Mouse (Mus musculus) liver, embryonic 12.5 days (tissue): ENCODE measurements around the gene Pitpnm2. TPM values are rescaled to one million over a fixed set of nuclear protein-coding genes. Genes with fewer than 3 reads are reported as not detected.
"Not testable (repeated sequence)": the region's sequence is repeated elsewhere in the genome, so short reads cannot be mapped to it uniquely, and the experiment has no call there.

ENCODE experiments used
- ATAC-seq: fragments of 200-750 bp; cut with Nextera tagmentation; 2 replicates; pipeline ENCODE4 v1.8.0; 2017; ENCODE audit warnings: moderate number of reproducible peaks, mild to moderate bottlenecking, moderate library complexity
- H3K27ac ChIP-seq: fragments of 300-500 bp; sonication (generic); 2 replicates; pipeline ENCODE4 v1.5.1; 2016; ENCODE audit warnings: mild to moderate bottlenecking
- H3K27me3 ChIP-seq: fragments of 300-500 bp; sonication (generic); replicated peaks from 2 replicates; pipeline ENCODE4 v1.6.1; 2016; ENCODE audit warnings: mild to moderate bottlenecking, moderate library complexity
- H3K36me3 ChIP-seq: fragments of 300-500 bp; sonication (generic); 2 replicates; pipeline ENCODE4 v1.6.1; 2016; ENCODE audit warnings: mild to moderate bottlenecking, moderate library complexity
- H3K4me1 ChIP-seq: fragments of 300-500 bp; sonication (generic); 2 replicates; pipeline ENCODE4 v1.6.1; 2016
- H3K4me2 ChIP-seq: fragments of 300-500 bp; sonication (generic); 2 replicates; pipeline ENCODE4 v1.6.1; 2016; ENCODE audit warnings: mild to moderate bottlenecking, moderate library complexity
- H3K4me3 ChIP-seq: fragments of 300-500 bp; sonication (generic); 2 replicates; pipeline ENCODE4 v1.5.1; 2016; ENCODE audit warnings: mild to moderate bottlenecking, moderate library complexity
- H3K9ac ChIP-seq: fragments of 300-500 bp; sonication (generic); 2 replicates; pipeline ENCODE4 v1.6.1; 2016; ENCODE audit warnings: mild to moderate bottlenecking, moderate library complexity
- H3K9me3 ChIP-seq: fragments of 300-500 bp; sonication (generic); replicated peaks from 2 replicates; pipeline ENCODE4 v1.6.1; 2016; ENCODE audit warnings: mild to moderate bottlenecking, moderate library complexity
- WGBS: fragments of 180-500 bp; shearing (Covaris S2); methylation state at CpG from one replicate; pipeline ENCODE4 v1.1.7; 2016; ENCODE audit not compliant: insufficient replicate concordance; 5-methylcytosine and 5-hydroxymethylcytosine counted together
- polyA plus RNA-seq: library from polyadenylated mRNA; unstranded; fragments of >200 nt; fragmentation: Nextera tagmentation; extraction: Ambion mirVana; gene quantifications from 2 replicates; pipeline ENCODE4 v1.2.1, GENCODE M21; 2016

Pitpnm2 gene
- polyA plus RNA-seq, 1 experiment from 2014 or later, result 2.5 TPM

- not testable (repeated sequence) for H3K9me3 ChIP-seq, H3K4me2 ChIP-seq, H3K27ac ChIP-seq, ATAC-seq, H3K9ac ChIP-seq, H3K4me3 ChIP-seq, H3K27me3 ChIP-seq
- Histone ChIP-seq H3K36me3 (peaks cover 25% of the 10 kb centered on the region), H3K4me1 (peaks cover 73% of the 10 kb centered on the region)
- 76% methylated on average over 5 of the region's 5 CpGs for WGBS
Observed at GRCm38 (mm10) chr5:124217092-124217491, 32.5 kb downstream of the Pitpnm2 start.

DNA sequence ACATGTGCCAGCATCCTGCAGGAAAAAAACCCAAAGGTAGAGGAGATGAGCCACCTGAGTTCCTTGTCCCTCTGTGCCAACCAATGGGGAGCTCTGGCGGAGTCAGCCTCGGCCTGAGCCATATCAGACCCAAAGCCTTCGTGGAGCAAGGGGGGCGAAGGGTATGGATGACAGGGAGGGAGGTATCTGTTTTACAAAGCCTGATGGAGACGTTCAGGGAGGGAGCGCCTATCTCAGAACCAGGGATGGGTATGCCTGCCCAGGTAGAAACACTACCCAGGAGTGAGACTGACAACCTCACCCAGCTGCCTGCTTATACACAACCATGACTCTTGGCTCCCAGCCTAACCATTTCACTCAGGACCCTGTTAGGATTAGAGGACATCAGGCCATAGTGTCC is 33.2 kb downstream of the Pitpnm2 start:
- no peaks in the 10 kb centered on the region for H3K9me3 ChIP-seq
- H3K4me2 ChIP-seq, result no peak overlapping the region
- WGBS, result 70% methylated on average over 6 of the region's 6 CpGs
- peaks cover 71% of the 10 kb centered on the region for H3K4me1 ChIP-seq
- H3K27me3 ChIP-seq, result no peaks in the 10 kb centered on the region
- no peak for ATAC-seq
- no peak overlapping the region for H3K27ac ChIP-seq
- H3K36me3 ChIP-seq, result peaks cover 25% of the 10 kb centered on the region
- H3K9ac ChIP-seq, result no peak overlapping the region
- H3K4me3 ChIP-seq, result no peak overlapping the region

GRCm38 (mm10) chr5:124215647-124216046 is 33.9 kb downstream of the Pitpnm2 start:
- H3K4me1 ChIP-seq, result peaks cover 71% of the 10 kb centered on the region
- no peak overlapping the region for H3K4me2 ChIP-seq
- H3K4me3 ChIP-seq, result no peak overlapping the region
- H3K27me3 ChIP-seq, result no peaks in the 10 kb centered on the region
- H3K9me3 ChIP-seq, result no peaks in the 10 kb centered on the region
- 0 out of 2 replicates have a peak overlapping the region, but pooled peaks have one; percentile 62 for H3K27ac ChIP-seq
- no peak for ATAC-seq
- WGBS, result 76% methylated on average over 10 of the region's 10 CpGs
- peaks cover 25% of the 10 kb centered on the region for H3K36me3 ChIP-seq
- H3K9ac ChIP-seq, result no peak overlapping the region

GRCm38 (mm10) chr5:124214516-124215145 is 34.9 kb downstream of the Pitpnm2 start:
- 50% methylated on average over 14 of the region's 14 CpGs for WGBS
- Histone ChIP-seq H3K9ac (no peak overlapping the region), H3K27ac (peak overlapping the region; percentile 62; the same call in 1 of the 2 replicates), H3K4me1 (peaks cover 80% of the 10 kb centered on the region), H3K36me3 (peaks cover 25% of the 10 kb centered on the region), H3K4me3 (no peak overlapping the region), H3K9me3 (no peaks in the 10 kb centered on the region), H3K4me2 (no peak overlapping the region), H3K27me3 (no peaks in the 10 kb centered on the region)
- no peak for ATAC-seq

DNA sequence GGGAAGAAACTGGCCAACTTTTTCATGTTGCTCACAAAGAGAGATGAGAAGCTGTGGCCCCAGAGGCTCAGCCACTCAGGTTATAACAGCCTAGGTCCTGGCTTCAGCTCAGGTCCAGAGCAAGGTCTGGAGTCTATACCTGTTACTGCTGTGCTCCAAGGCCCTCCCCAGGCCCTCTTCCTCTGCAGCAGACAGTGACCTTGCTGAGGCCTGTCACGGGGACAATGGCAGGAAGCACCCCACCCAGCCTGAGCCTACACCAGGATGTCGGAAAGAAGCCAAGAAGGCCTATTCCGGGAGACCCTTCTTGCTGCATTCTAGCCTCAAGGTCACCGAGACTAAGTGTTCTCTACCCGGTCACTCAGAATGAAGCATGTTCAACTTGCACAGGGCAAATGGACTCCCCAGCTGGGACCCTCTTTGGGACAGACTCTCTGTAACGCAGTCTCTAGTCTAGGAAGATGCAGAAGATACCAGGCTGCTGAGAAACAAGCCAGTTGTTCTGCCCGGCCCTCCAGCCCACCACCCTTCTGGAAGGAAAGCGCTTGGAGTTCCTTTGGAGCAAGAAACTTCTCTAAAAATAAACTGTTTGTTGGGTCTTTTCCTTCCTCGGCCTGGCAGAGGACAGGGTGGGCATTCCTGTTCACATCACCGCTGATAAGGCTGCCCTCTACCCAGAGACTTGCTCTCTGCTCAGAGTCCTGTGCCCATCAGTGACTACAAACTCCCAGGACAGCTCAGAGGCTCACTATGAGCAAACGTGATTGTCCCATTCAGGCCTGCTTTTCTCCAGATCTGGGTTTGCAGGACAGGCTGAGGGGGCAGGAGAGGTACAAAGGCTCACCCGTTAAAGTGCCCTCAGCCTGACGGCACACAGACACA is 35.7 kb downstream of the Pitpnm2 start:
- H3K9ac ChIP-seq, result no peak overlapping the region
- 0 out of 2 replicates have a peak overlapping the region, but pooled peaks have one; percentile 45 for H3K27ac ChIP-seq
- no peaks in the 10 kb centered on the region for H3K9me3 ChIP-seq
- H3K36me3 ChIP-seq, result peaks cover 25% of the 10 kb centered on the region
- no peak overlapping the region for H3K4me3 ChIP-seq
- H3K27me3 ChIP-seq, result no peaks in the 10 kb centered on the region
- no peak overlapping the region for H3K4me2 ChIP-seq
- 45% methylated on average over 13 of the region's 13 CpGs for WGBS
- peaks cover 85% of the 10 kb centered on the region for H3K4me1 ChIP-seq
- no peak for ATAC-seq

GRCm38 (mm10) chr5:124211669-124212068 is 37.9 kb downstream of the Pitpnm2 start:
- 80% methylated on average over 2 of the region's 2 CpGs for WGBS
- H3K27ac ChIP-seq, result peak overlapping the region; percentile 53; the same call in 1 of the 2 replicates
- no peak overlapping the region for H3K4me2 ChIP-seq
- no peak for ATAC-seq
- H3K27me3 ChIP-seq, result no peaks in the 10 kb centered on the region
- H3K9me3 ChIP-seq, result no peaks in the 10 kb centered on the region
- H3K9ac ChIP-seq, result no peak overlapping the region
- H3K4me1 ChIP-seq, result peaks cover 90% of the 10 kb centered on the region
- H3K36me3 ChIP-seq, result peaks cover 25% of the 10 kb centered on the region
- H3K4me3 ChIP-seq, result no peak overlapping the region

- no peak overlapping the region for H3K9ac ChIP-seq
- no peaks in the 10 kb centered on the region for H3K27me3 ChIP-seq
- 78% methylated on average over 8 of the region's 8 CpGs for WGBS
- H3K9me3 ChIP-seq, result no peaks in the 10 kb centered on the region
- peak overlapping the region; percentile 53; the same call in 1 of the 2 replicates for H3K27ac ChIP-seq
- no peak overlapping the region for H3K4me2 ChIP-seq
- H3K4me1 ChIP-seq, result peaks cover 90% of the 10 kb centered on the region
- ATAC-seq, result no peak
- H3K4me3 ChIP-seq, result no peak overlapping the region
- H3K36me3 ChIP-seq, result peaks cover 24% of the 10 kb centered on the region
Observed at GRCm38 (mm10) chr5:124211234-124211633, 38.3 kb downstream of the Pitpnm2 start.

DNA sequence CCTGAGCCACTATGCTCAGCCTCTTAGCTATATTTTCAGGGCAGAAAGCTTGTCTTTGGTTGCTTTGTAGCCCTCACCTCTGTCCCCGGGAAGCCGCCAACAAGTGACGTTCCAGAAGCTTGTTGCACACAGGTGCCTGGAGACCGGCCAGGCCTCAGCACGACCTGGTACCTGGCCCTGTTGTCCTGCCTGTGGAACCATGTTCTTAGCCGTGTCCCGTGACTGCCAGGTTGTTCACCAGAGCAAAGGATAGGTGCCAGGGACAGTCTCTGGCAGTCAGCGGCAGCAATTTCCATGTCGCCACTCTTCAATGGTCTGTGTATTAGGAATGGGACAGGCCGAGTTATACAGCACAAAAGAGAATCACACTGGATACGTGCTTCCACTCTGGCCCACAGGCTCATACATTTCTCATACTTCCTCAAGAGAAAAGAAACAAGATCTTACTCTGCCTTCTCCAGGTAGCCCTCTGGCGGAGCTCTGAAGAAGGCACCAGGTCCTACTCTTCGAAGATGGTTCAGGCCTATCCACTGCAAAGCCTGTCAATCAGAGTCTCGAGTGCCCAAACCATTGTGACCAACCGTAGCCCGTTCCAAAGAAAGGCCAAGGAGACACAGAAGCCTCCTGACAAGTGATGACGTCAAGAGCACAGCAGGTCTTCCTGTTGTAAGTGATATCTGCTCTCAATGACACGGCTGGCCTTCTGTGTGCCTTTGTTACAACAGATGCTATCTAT is 39.1 kb downstream of the Pitpnm2 start:
- H3K4me1 ChIP-seq, result peaks cover 90% of the 10 kb centered on the region
- no peaks in the 10 kb centered on the region for H3K27me3 ChIP-seq
- peaks cover 16% of the 10 kb centered on the region for H3K36me3 ChIP-seq
- no peaks in the 10 kb centered on the region for H3K9me3 ChIP-seq
- peak overlapping the region; percentile 53 for H3K4me2 ChIP-seq
- ATAC-seq, result no peak
- H3K4me3 ChIP-seq, result no peak overlapping the region
- H3K9ac ChIP-seq, result no peak overlapping the region
- peak overlapping the region; percentile 80 for H3K27ac ChIP-seq
- 59% methylated on average over 18 of the region's 18 CpGs for WGBS

GRCm38 (mm10) chr5:124209850-124210249 is 39.7 kb downstream of the Pitpnm2 start:
- peak; percentile 88 for ATAC-seq
- Histone ChIP-seq H3K4me1 (peaks cover 90% of the 10 kb centered on the region), H3K4me2 (peak overlapping the region; percentile 53), H3K36me3 (peaks cover 10% of the 10 kb centered on the region), H3K4me3 (no peak overlapping the region), H3K27me3 (no peaks in the 10 kb centered on the region), H3K9me3 (no peaks in the 10 kb centered on the region), H3K27ac (peak overlapping the region; percentile 80), H3K9ac (peak overlapping the region; percentile 17; the same call in 1 of the 2 replicates)
- WGBS, result 24% methylated on average over 6 of the region's 6 CpGs

GRCm38 (mm10) chr5:124208030-124208429 is 41.5 kb downstream of the Pitpnm2 start:
- WGBS, result 74% methylated on average over 8 of the region's 8 CpGs
- Histone ChIP-seq H3K27me3 (no peaks in the 10 kb centered on the region), H3K4me2 (0 out of 2 replicates have a peak overlapping the region, but pooled peaks have one; percentile 5), H3K9ac (no peak overlapping the region), H3K36me3 (peaks cover 2% of the 10 kb centered on the region), H3K4me3 (no peak overlapping the region), H3K4me1 (peaks cover 90% of the 10 kb centered on the region), H3K9me3 (no peaks in the 10 kb centered on the region), H3K27ac (peak overlapping the region; percentile 22; the same call in 1 of the 2 replicates)
- ATAC-seq, result no peak

GRCm38 (mm10) chr5:124206481-124207038 is 43.0 kb downstream of the Pitpnm2 start:
- Histone ChIP-seq H3K4me3 (no peak overlapping the region), H3K4me2 (no peak overlapping the region), H3K9ac (no peak overlapping the region), H3K27ac (peak overlapping the region; percentile 7; the same call in 1 of the 2 replicates), H3K9me3 (no peaks in the 10 kb centered on the region), H3K4me1 (peaks cover 97% of the 10 kb centered on the region), H3K36me3 (no peaks in the 10 kb centered on the region; the same call in 1 of the 2 replicates), H3K27me3 (no peaks in the 10 kb centered on the region)
- ATAC-seq, result peak; percentile 17; the same call in 1 of the 2 replicates
- WGBS, result 49% methylated on average over 13 of the region's 13 CpGs
